Mouse (Mus musculus) midbrain, embryonic 11.5 days (tissue): ENCODE data around the gene Gclm. TPM values are rescaled to one million over a fixed set of nuclear protein-coding genes. Genes with fewer than 3 reads are reported as not detected.

Source experiments
- ATAC-seq: fragments of 200-750 bp; cut with Nextera tagmentation; 2 replicates; pipeline ENCODE4 v1.8.0; 2017; ENCODE audit warnings: moderate TSS enrichment, moderate library complexity; ENCODE audit not compliant: low FRiP score
- DNase-seq: peaks from one replicate; pipeline ENCODE4 v3.0.0; 2015; ENCODE audit warnings: low spot score; ENCODE audit errors: missing footprints
- H3K27ac ChIP-seq: fragments of 300-500 bp; sonication (generic); 2 replicates; pipeline ENCODE4 v1.5.1; 2014; ENCODE audit warnings: low read depth, low read length
- H3K27me3 ChIP-seq: fragments of 300-500 bp; sonication (generic); 2 replicates; pipeline ENCODE4 v1.6.1; 2014; ENCODE audit warnings: mild to moderate bottlenecking, low read length, moderate library complexity, mixed read lengths; ENCODE audit not compliant: control insufficient read depth, insufficient read depth
- H3K36me3 ChIP-seq: fragments of 300-500 bp; sonication (generic); 2 replicates; pipeline ENCODE4 v1.6.1; 2014; ENCODE audit warnings: mild to moderate bottlenecking, low read length, moderate library complexity, mixed read lengths; ENCODE audit not compliant: control insufficient read depth, insufficient read depth
- H3K4me1 ChIP-seq: fragments of 300-500 bp; sonication (generic); 2 replicates; pipeline ENCODE4 v1.6.1; 2014; ENCODE audit warnings: low read length; ENCODE audit not compliant: control insufficient read depth, insufficient read depth
- H3K4me2 ChIP-seq: fragments of 300-500 bp; sonication (generic); 2 replicates; pipeline ENCODE4 v1.6.1; 2014; ENCODE audit warnings: mild to moderate bottlenecking, moderate library complexity
- H3K4me3 ChIP-seq: fragments of 300-500 bp; sonication (generic); 2 replicates; pipeline ENCODE4 v1.5.1; 2014; ENCODE audit warnings: low read depth, low read length
- H3K9ac ChIP-seq: fragments of 300-500 bp; sonication (generic); 2 replicates; pipeline ENCODE4 v1.6.1; 2014; ENCODE audit warnings: low read length
- H3K9me3 ChIP-seq: fragments of 300-500 bp; sonication (generic); 2 replicates; pipeline ENCODE4 v1.6.1; 2016; ENCODE audit warnings: low read length; ENCODE audit not compliant: control insufficient read depth
- WGBS: fragments of 180-500 bp; shearing (Covaris S2); extraction: QIAGEN DNeasy Blood & Tissue Kit; methylation state at CpG from one replicate; pipeline ENCODE4 v1.1.7; 2014; 5-methylcytosine and 5-hydroxymethylcytosine counted together
- microRNA counts: library from miRNA; unstranded; fragments of <30 nt; microRNA quantifications from one replicate; lab custom pipeline; 2015
- microRNA-seq: library from miRNA; unstranded; fragments of <30 nt; microRNA quantifications from one replicate; pipeline ENCODE4, GENCODE M21; 2017
- polyA plus RNA-seq: library from polyadenylated mRNA; unstranded; fragments of >200 nt; fragmentation: Nextera tagmentation; extraction: Ambion mirVana; gene quantifications from 2 replicates; pipeline ENCODE4 v1.2.1, GENCODE M21; 2014

The Gclm gene
- polyA plus RNA-seq, 1 experiment from 2014 or later: 61.0 TPM

DNA sequence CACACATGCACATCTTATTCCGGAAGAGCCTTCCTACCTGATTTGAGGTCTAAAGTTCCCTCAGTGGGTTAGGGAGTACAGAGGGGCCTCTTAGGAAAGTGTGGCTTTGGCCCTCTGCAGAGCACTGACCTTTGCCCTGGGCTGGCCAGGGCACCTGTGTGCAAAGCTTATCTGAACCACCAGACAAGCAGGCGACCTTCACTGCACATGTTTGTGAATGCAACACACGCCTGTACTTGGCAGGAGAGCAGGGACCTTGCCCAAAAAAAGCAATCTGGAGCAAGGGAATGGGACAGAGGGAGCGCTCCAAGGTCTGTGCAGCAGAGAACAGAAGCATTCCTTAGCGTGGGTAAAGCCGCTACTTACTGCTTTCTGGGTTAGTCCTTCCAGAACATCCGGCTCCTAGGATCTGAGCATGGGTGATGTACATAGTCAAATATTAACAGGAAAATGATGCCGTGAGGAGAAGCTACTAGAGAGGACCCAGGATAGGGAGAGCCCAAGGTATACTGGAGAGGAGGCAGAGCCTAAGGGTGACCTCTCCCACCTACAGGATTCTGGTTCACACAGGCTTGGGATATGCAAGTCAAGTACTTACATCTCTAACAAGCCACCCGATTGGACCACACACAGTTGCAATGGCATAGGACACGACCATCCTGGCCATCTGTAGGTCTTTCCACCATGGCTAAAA lies 67.7 kb downstream of the Gclm start:
- no peaks in the 10 kb centered on the region for H3K27me3 ChIP-seq
- WGBS: 80% methylated on average over 10 of the region's 10 CpGs
- no peaks in the 10 kb centered on the region for H3K36me3 ChIP-seq
- no peak overlapping the region for H3K4me3 ChIP-seq
- no peaks in the 10 kb centered on the region for H3K9me3 ChIP-seq
- H3K27ac ChIP-seq: no peak overlapping the region
- no peak overlapping the region for H3K4me2 ChIP-seq
- no peak overlapping the region for H3K9ac ChIP-seq
- DNase-seq: peak; percentile 84
- no peak for ATAC-seq
- H3K4me1 ChIP-seq: 0 out of 2 replicates have a peak, but pooled peaks cover 2% of the 10 kb centered on the region

DNA sequence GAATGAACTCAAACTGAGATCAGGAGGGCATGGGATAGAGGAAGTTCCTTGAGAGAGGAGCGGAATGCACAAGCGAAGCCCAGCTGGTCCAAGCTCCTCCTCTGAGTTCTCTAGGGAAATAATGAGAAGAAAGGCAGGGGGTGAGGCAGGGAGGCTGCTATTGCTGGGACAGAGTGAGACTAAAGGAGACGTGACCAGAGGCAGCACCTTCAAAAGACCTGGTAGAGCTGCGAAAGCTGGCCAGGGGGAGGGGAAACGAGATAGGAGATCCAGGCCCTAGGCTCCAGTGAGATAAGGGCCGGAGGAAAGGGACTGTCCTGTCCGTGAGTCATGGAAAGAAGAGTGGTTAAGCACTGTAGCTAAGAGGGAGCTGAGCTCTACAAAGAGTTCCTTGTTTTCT lies 68.6 kb downstream of the Gclm start:
- Histone ChIP-seq H3K4me1 (0 out of 2 replicates have a peak, but pooled peaks cover 2% of the 10 kb centered on the region), H3K27ac (no peak overlapping the region), H3K4me3 (no peak overlapping the region), H3K27me3 (no peaks in the 10 kb centered on the region), H3K9me3 (no peaks in the 10 kb centered on the region), H3K36me3 (no peaks in the 10 kb centered on the region), H3K9ac (no peak overlapping the region), H3K4me2 (no peak overlapping the region)
- DNase-seq (peak; percentile 81), ATAC-seq (no peak; the same call in 1 of the 2 replicates)
- WGBS: 52% methylated on average over 7 of the region's 7 CpGs

DNA sequence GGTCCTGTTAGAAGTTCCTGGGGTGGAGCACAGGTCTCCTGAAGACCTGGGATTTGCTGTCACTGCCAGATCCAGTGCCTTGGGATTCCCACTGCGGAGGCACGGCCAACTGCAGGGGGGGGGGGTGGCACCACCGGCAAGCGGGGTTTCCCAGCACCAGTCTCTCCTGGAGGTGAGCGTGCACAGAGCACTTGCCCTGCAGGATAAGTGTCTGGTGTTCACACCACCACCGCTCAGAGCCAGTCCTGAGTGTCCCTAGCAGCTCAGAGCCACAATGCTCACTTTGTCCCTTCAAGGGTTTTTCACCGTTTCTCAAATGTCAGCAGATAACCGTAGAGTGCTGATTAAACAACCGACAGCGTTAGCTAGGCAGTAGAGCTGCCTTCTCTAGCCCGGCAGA lies 71.3 kb downstream of the Gclm start:
- Histone ChIP-seq H3K4me3 (no peak overlapping the region), H3K27me3 (no peaks in the 10 kb centered on the region), H3K36me3 (no peaks in the 10 kb centered on the region), H3K4me1 (0 out of 2 replicates have a peak, but pooled peaks cover 2% of the 10 kb centered on the region), H3K4me2 (no peak overlapping the region), H3K9me3 (no peaks in the 10 kb centered on the region), H3K9ac (no peak overlapping the region), H3K27ac (no peak overlapping the region)
- DNase-seq: peak; percentile 89
- no peak for ATAC-seq
- WGBS: 25% methylated on average over 11 of the region's 11 CpGs

DNA sequence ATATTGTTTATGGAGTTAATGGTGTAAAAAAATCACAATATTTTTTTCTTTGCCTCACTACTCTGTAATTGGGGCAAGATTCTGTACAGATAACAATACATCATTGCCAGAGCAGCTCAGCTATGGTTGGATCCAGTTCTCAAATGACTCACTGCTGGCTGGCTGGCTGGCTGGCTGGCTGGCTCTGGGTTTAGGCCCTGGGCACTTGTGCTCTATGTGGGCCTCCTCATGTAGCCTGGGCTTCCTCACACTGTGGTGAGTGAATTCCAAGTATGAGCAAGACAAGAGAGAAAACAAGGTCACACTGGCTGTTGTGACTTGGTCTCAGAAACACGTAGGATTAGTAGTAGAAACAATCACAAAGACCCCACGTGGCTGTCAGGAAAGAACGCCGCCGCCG lies 72.0 kb downstream of the Gclm start:
- Histone ChIP-seq H3K4me2 (no peak overlapping the region), H3K27ac (no peak overlapping the region), H3K4me1 (0 out of 2 replicates have a peak, but pooled peaks cover 2% of the 10 kb centered on the region), H3K27me3 (no peaks in the 10 kb centered on the region), H3K4me3 (no peak overlapping the region), H3K9me3 (no peaks in the 10 kb centered on the region), H3K36me3 (no peaks in the 10 kb centered on the region), H3K9ac (no peak overlapping the region)
- 82% methylated on average over 6 of the region's 6 CpGs for WGBS
- ATAC-seq (no peak), DNase-seq (peak; percentile 78)

MicroRNAs encoded within 50 kb of the gene (microRNA counts, 519-probe panel; counts per million panel counts)
- not detected for microRNA mmu-miR-760 (lab: Ali Mortazavi, UCI)

Small RNAs within 50 kb of the gene (microRNA-seq; reads per million reads assigned to microRNA genes)
- gene Gm22903: not detected
- gene Mir760: 848 reads per million, percentile 77 among the genes with 10 or more reads in this experiment

Other genes starting within 250 kb of the Gclm start
- gene Abca4, start 201.1 kb upstream of the Gclm start, polyA plus RNA-seq: 2.2 and 2.3 TPM in 2 replicates
- gene Dnttip2, start 28.8 kb downstream of the Gclm start, polyA plus RNA-seq: 96.8 and 104 TPM in 2 replicates
- gene Bcar3, start 48.6 kb downstream of the Gclm start, polyA plus RNA-seq: 16.6 and 16.7 TPM in 2 replicates